Mouse (Mus musculus) MEL (cell line): Measurements from ENCODE around the gene Syt1. TPM values are rescaled to one million over a fixed set of nuclear protein-coding genes. Genes with fewer than 3 reads are reported as not detected.

Experiments
- DNase-seq: peaks from one replicate; pipeline ENCODE4 v3.0.0; 2011; ENCODE audit warnings: low read depth, low spot score
- H3K27ac ChIP-seq: 2 replicates; pipeline ENCODE4 v1.5.1; 2012; ENCODE audit warnings: low read depth, mild to moderate bottlenecking, control low read depth, low read length, moderate library complexity; ENCODE audit not compliant: control insufficient read depth
- H3K27me3 ChIP-seq, 2 experiments: fragments of 150-350 bp in 1 of 2; sonication (generic) in 1 of 2; 2 replicates each; pipeline ENCODE4 v1.6.1; 2012; ENCODE audit warnings: low read length in 2 of 2, mild to moderate bottlenecking in 2 of 2, improper control_type of control experiment in 1 of 2, moderate library complexity in 1 of 2; ENCODE audit not compliant: insufficient read depth in 2 of 2, control insufficient read depth in 1 of 2
- H3K36me3 ChIP-seq, 2 experiments: 2 replicates each; pipeline ENCODE4 v1.6.1; 2012 to 2014; ENCODE audit warnings: low read length in 2 of 2, improper control_type of control experiment in 1 of 2, inconsistent platforms in 1 of 2, mild to moderate bottlenecking in 1 of 2; ENCODE audit not compliant: insufficient read depth in 2 of 2, control insufficient read depth in 1 of 2
- H3K4me1 ChIP-seq, 2 experiments: fragments of 150-350 bp in 1 of 2; sonication (generic) in 1 of 2; 2 replicates each; pipeline ENCODE4 v1.6.1; 2012; ENCODE audit warnings: low read length in 2 of 2, improper control_type of control experiment in 1 of 2, mild to moderate bottlenecking in 1 of 2; ENCODE audit not compliant: insufficient read depth in 2 of 2, control insufficient read depth in 1 of 2
- H3K4me3 ChIP-seq, 2 experiments: fragments of 150-350 bp in 1 of 2; sonication (generic) in 1 of 2; 2 replicates each; pipeline ENCODE4 v1.5.1; 2012; ENCODE audit warnings: low read depth in 2 of 2, low read length in 2 of 2, mild to moderate bottlenecking in 2 of 2, moderate library complexity in 2 of 2, control low read depth in 1 of 2, improper control_type of control experiment in 1 of 2; ENCODE audit not compliant: control insufficient read depth in 1 of 2, insufficient read depth in 1 of 2
- H3K79me2 ChIP-seq: 2 replicates; pipeline ENCODE4 v1.6.1; 2012; ENCODE audit warnings: mild to moderate bottlenecking, low read length, moderate library complexity; ENCODE audit not compliant: control insufficient read depth, poor library complexity, insufficient read depth
- H3K9ac ChIP-seq: 2 replicates; pipeline ENCODE4 v1.6.1; 2012; ENCODE audit warnings: low read depth, mild to moderate bottlenecking, control low read depth, low read length, moderate library complexity; ENCODE audit not compliant: control insufficient read depth, poor library complexity, severe bottlenecking
- H3K9me3 ChIP-seq: fragments of 150-350 bp; sonication (generic); replicated peaks from 2 replicates; pipeline ENCODE4 v1.6.1; 2012; ENCODE audit warnings: mild to moderate bottlenecking, low read length, improper control_type of control experiment, moderate library complexity; ENCODE audit not compliant: insufficient read depth
- BHLHE40 ChIP-seq: IDR thresholded peaks from 2 replicates; pipeline ENCODE4 v1.6.1; 2012; ENCODE audit warnings: low read depth, mild to moderate bottlenecking, inconsistent platforms, low read length, improper control_type of control experiment, borderline replicate concordance
- CTCF ChIP-seq, 3 experiments: IDR thresholded peaks in 2 of 3; conservative IDR thresholded peaks in 1 of 3; 2 replicates each; pipeline ENCODE4 v1.5.1; 2011 to 2012; ENCODE audit warnings: low read length in 3 of 3, low read depth in 2 of 3, mild to moderate bottlenecking in 2 of 3, improper control_type of control experiment in 1 of 3, inconsistent platforms in 1 of 3, mixed read lengths in 1 of 3, moderate library complexity in 1 of 3; ENCODE audit not compliant: control insufficient read depth in 1 of 3, insufficient read depth in 1 of 3, poor library complexity in 1 of 3, severe bottlenecking in 1 of 3
- E2F4 ChIP-seq: IDR thresholded peaks from 2 replicates; pipeline ENCODE4 v1.6.1; 2011; ENCODE audit warnings: low read depth, low read length, improper control_type of control experiment, borderline replicate concordance
- EP300 ChIP-seq, 2 experiments: IDR thresholded peaks; 2 replicates each; pipeline ENCODE4 v1.6.1; 2011; ENCODE audit warnings: improper control_type of control experiment in 2 of 2, low read length in 2 of 2, low read depth in 1 of 2, mild to moderate bottlenecking in 1 of 2
- ETS1 ChIP-seq: IDR thresholded peaks from 2 replicates; pipeline ENCODE4 v1.6.1; 2012; ENCODE audit warnings: low read depth, mild to moderate bottlenecking, inconsistent platforms, low read length, improper control_type of control experiment, moderate library complexity
- GATA1 ChIP-seq: IDR thresholded peaks from 2 replicates; pipeline ENCODE4 v1.6.1; 2011; ENCODE audit warnings: low read depth, low read length, improper control_type of control experiment
- KAT2A ChIP-seq: conservative IDR thresholded peaks from 2 replicates; pipeline ENCODE4 v1.6.1; 2012; ENCODE audit warnings: low read depth, low read length, improper control_type of control experiment, inconsistent platforms
- MAFK ChIP-seq: IDR thresholded peaks from 2 replicates; pipeline ENCODE4 v1.6.1; 2011; ENCODE audit warnings: low read depth, mild to moderate bottlenecking, low read length, improper control_type of control experiment, borderline replicate concordance
- MYB ChIP-seq: IDR thresholded peaks from 2 replicates; pipeline ENCODE4 v1.6.1; 2011; ENCODE audit warnings: mild to moderate bottlenecking, low read depth, low read length, improper control_type of control experiment
- NRF1 ChIP-seq: IDR thresholded peaks from 2 replicates; pipeline ENCODE4 v1.6.1; 2014; ENCODE audit warnings: low read depth, mild to moderate bottlenecking, inconsistent platforms, low read length, improper control_type of control experiment, moderate library complexity; ENCODE audit not compliant: poor library complexity, insufficient read depth, severe bottlenecking
- POLR2AphosphoS5 ChIP-seq: IDR thresholded peaks from 2 replicates; pipeline ENCODE4 v1.6.1; 2012; ENCODE audit warnings: low read depth, borderline replicate concordance, mild to moderate bottlenecking, inconsistent platforms, low read length, moderate library complexity, mixed read lengths
- RAD21 ChIP-seq: IDR thresholded peaks from 2 replicates; pipeline ENCODE4 v1.6.1; 2011; ENCODE audit warnings: mild to moderate bottlenecking, low read depth, low read length, improper control_type of control experiment
- SMC3 ChIP-seq: IDR thresholded peaks from 2 replicates; pipeline ENCODE4 v1.6.1; 2011; ENCODE audit warnings: low read depth, low read length, improper control_type of control experiment
- TAL1 ChIP-seq: IDR thresholded peaks from 2 replicates; pipeline ENCODE4 v1.6.1; 2012; ENCODE audit warnings: mild to moderate bottlenecking, inconsistent platforms, low read length, moderate library complexity, mixed read lengths
- ZC3H11A ChIP-seq: IDR thresholded peaks from 2 replicates; pipeline ENCODE4 v1.6.1; 2012; ENCODE audit warnings: low read depth, mild to moderate bottlenecking, inconsistent platforms, low read length, improper control_type of control experiment
- ZMIZ1 ChIP-seq: IDR thresholded peaks from 2 replicates; pipeline ENCODE4 v1.6.1; 2012; ENCODE audit warnings: low read depth, mild to moderate bottlenecking, inconsistent platforms, low read length, improper control_type of control experiment, moderate library complexity
- polyA plus RNA-seq, 2 experiments: library from polyadenylated mRNA; stranded (reverse) in 1 of 2; unstranded in 1 of 2; fragments of >175 nt in 1 of 2; fragments of >200 nt in 1 of 2; gene quantifications; 2 replicates each; pipeline versions ENCODE4 v1.2.1 to v1.2.4; 2012; ENCODE audit warnings: low replicate concordance in 2 of 2, low read depth in 1 of 2; ENCODE audit not compliant: insufficient read length in 2 of 2, insufficient read depth in 1 of 2, missing spikeins in 1 of 2
- total RNA-seq: library from RNA; depleted of rRNA; stranded (reverse); fragments of 300-350 nt; gene quantifications from 2 replicates; pipeline ENCODE4 v1.2.3, GENCODE M21; 2012

The Syt1 gene
- total and polyA plus RNA-seq, 3 experiments: not detected

GRCm38 (mm10) chr10:108466539-108466938, 544.2 kb downstream of the Syt1 start:
- Histone ChIP-seq H3K36me3 (no peaks in the 10 kb centered on the region), H3K27me3 (no peaks in the 10 kb centered on the region), H3K9ac (no peak overlapping the region), H3K27ac (no peak overlapping the region), H3K4me3 (no peak overlapping the region), H3K4me1 (peaks cover 0 to 3% of the 10 kb centered on the region in 2 experiments; a peak in 1 of 4 replicates), H3K9me3 (no peaks in the 10 kb centered on the region), H3K79me2 (no peaks in the 10 kb centered on the region)
- TF ChIP-seq MYB (no peak), E2F4 (no peak), ZC3H11A (no peak), KAT2A (no peak), BHLHE40 (no peak), ZMIZ1 (no peak), MAFK (no peak), ETS1 (no peak), POLR2AphosphoS5 (no peak), NRF1 (no peak), GATA1 (no peak), RAD21 (no peak), CTCF (IDR thresholded peaks at IDR 0.05 in 2 of 3, conservative IDR thresholded peaks at IDR 0.05 in 1 of 3; ENCODE audit: control insufficient read depth in 1 of 3, insufficient read depth in 1 of 3, low read depth in 2 of 3, low read length in 3 of 3, poor library complexity in 1 of 3, severe bottlenecking in 1 of 3) (no peak), SMC3 (no peak), TAL1 (no peak)
- no peak for DNase-seq

GRCm38 (mm10) chr10:108461862-108462261, 548.9 kb downstream of the Syt1 start:
- Histone ChIP-seq H3K27ac (no peak overlapping the region), H3K9me3 (no peaks in the 10 kb centered on the region), H3K27me3 (no peaks in the 10 kb centered on the region), H3K4me1 (peaks cover 0 to 5% of the 10 kb centered on the region in 2 experiments; a peak in 1 of 4 replicates), H3K9ac (no peak overlapping the region), H3K4me3 (no peak overlapping the region), H3K79me2 (no peaks in the 10 kb centered on the region), H3K36me3 (no peaks in the 10 kb centered on the region)
- TF ChIP-seq SMC3: no peak
- TF ChIP-seq TAL1: 0 out of 2 replicates have a peak, but pooled peaks have one; percentile 27
- TF ChIP-seq EP300 (IDR thresholded peaks at IDR 0.05; ENCODE audit: low read depth in 1 of 2, low read length in 2 of 2): peak in 1 of 2 experiments; percentile 13; a peak in 1 of 4 replicates
- 0 out of 2 replicates have a peak, but pooled peaks have one; percentile 16 for TF ChIP-seq GATA1
- peak; percentile 25 for DNase-seq
